ENCODE assay signal across 8 mouse cellular contexts in genomic region chr5:124186981-124187507, GRCm38 (mm10).
DNase-seq lines count a peak whose midpoint lies in the region; ATAC-seq and TF ChIP-seq lines count a peak whose summit lies in the region.

No protein-coding gene starts in this region.

- DNase-seq in heart, adult 9 months (ENCODE audit: low spot score in 2 of 2), result no peak
- DNase-seq in hindbrain, embryonic 10.5 days (ENCODE audit: low spot score), result peak; percentile 48
- peak; percentile 71 to 84 for DNase-seq in left cerebral cortex, postnatal 36 days (ENCODE audit: low spot score in 2 of 2)
- DNase-seq in retina, postnatal 1 day, result peak; percentile 71
- no peak for DNase-seq in adrenal gland, adult 18-20 months (ENCODE audit: low spot score in 2 of 2)
- DNase-seq in lung, adult 18-20 months, result no peak

- peak overlapping the region; percentile 70 for H3K9ac ChIP-seq in heart, embryonic 12.5 days

- no peaks in the 10 kb centered on the region for H3K36me3 ChIP-seq in heart, embryonic 12.5 days
- no peaks in the 10 kb centered on the region for H3K36me3 ChIP-seq in hindbrain, embryonic 10.5 days

- H3K27ac ChIP-seq in heart, embryonic 12.5 days (ENCODE audit: poor library complexity, severe bottlenecking), result peak overlapping the region; percentile 93
- H3K27ac ChIP-seq in cortical plate, adult 2 months (ENCODE audit: insufficient read depth, low read length), result peak overlapping the region; percentile 92
- H3K27ac ChIP-seq in hindbrain, embryonic 10.5 days, result peak overlapping the region; percentile 77

- TF ChIP-seq POLR2A in cortical plate, adult 2 months (IDR thresholded peaks at IDR 0.05; ENCODE audit: extremely low read depth, insufficient read depth, low read length), result peak; percentile 56

- no peak for TF ChIP-seq CTCF in cortical plate, adult 2 months (IDR thresholded peaks at IDR 0.05; ENCODE audit: extremely low read depth, insufficient read depth, low read length)

- no peaks in the 10 kb centered on the region for H3K9me3 ChIP-seq in heart, embryonic 12.5 days (replicated peaks)
- H3K9me3 ChIP-seq in hindbrain, embryonic 10.5 days, result no peaks in the 10 kb centered on the region

- no peaks in the 10 kb centered on the region for H3K27me3 ChIP-seq in heart, embryonic 12.5 days (replicated peaks)
- H3K27me3 ChIP-seq in hindbrain, embryonic 10.5 days (ENCODE audit: insufficient read depth, poor library complexity, severe bottlenecking), result peaks cover 38% of the 10 kb centered on the region

- intact Hi-C loops in left cerebral cortex, postnatal 36 days (cut with DNase I), result loop anchor here (1.0 to 2.0 kb wide), 3 partner anchors 12 to 62 kb away; partner anchors contain the start of gene Pitpnm2

- ATAC-seq in heart, embryonic 12.5 days (ENCODE audit: insufficient number of reproducible peaks, low FRiP score), result peak; percentile 23; the same call in 1 of the 2 replicates

- 0 out of 2 replicates have a peak overlapping the region, but pooled peaks have one; percentile 4 for H3K4me3 ChIP-seq in heart, embryonic 12.5 days
- H3K4me3 ChIP-seq in cortical plate, adult 2 months (ENCODE audit: insufficient read depth, low read length), result peak overlapping the region; percentile 77
- H3K4me3 ChIP-seq in hindbrain, embryonic 10.5 days, result peak overlapping the region; percentile 35

- WGBS in heart, embryonic 12.5 days, result 29% methylated on average over 22 of the region's 22 CpGs
- WGBS in hindbrain, embryonic 10.5 days, result 13% methylated on average over 21 of the region's 22 CpGs

- peaks cover 82% of the 10 kb centered on the region for H3K4me1 ChIP-seq in heart, embryonic 12.5 days (replicated peaks)
- H3K4me1 ChIP-seq in cortical plate, adult 2 months (ENCODE audit: control insufficient read depth, insufficient read depth, low read length), result peaks cover 13% of the 10 kb centered on the region
- peaks cover 68% of the 10 kb centered on the region for H3K4me1 ChIP-seq in hindbrain, embryonic 10.5 days (replicated peaks)

- H3K4me2 ChIP-seq in heart, embryonic 12.5 days, result peak overlapping the region; percentile 58

Comparison
In these comparisons a context has a peak if more than half of its experiments do, and no peak if none do; other contexts are left out.
1. H3K4me3 ChIP-seq: peak in every context shown above with its lines; median percentile 77 in cortical plate, adult 2 months; 35 in hindbrain, embryonic 10.5 days; 4 in heart, embryonic 12.5 days.
2. DNase-seq: peak in hindbrain, embryonic 10.5 days (single experiment), left cerebral cortex, postnatal 36 days (2 of 2) and retina, postnatal 1 day (single experiment); none in heart, adult 9 months (0 of 2), adrenal gland, adult 18-20 months (0 of 2) and lung, adult 18-20 months (0 of 2).
3. Peak in every context shown above with its lines, with median percentiles within 50 percentile points of each other: H3K27ac ChIP-seq.